Comparison of ENCODE assay signal across 11 mouse cellular contexts in the genomic region with DNA sequence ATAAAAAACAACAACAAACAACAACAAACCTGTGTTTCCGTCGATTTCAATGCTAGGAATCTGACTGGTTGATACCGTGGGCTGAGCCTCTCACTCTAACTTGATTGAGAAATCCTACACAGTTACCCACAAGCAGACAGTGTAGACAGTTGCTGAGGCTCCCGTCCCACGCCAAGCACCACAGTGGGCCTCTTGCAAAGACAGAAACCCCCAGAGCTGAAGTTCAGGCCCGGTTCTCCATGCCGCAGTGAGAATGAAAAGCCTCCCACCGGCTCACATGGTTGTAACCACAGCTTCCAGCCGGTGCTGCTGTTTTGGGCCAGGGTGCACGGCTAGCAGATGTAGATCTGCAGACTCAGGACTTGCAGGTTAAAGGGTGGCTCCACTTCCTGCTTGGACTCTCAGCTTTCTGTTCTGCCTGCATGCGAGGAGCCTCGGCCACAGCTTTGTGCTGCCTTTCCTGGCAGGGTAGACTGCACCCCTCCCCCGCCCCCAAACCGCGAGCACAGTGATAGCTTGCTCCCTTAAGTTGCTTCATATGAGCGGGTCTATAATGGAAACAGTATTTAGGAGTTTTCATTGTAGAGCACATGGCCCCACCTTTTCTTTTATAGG.
DNase-seq lines count a peak whose midpoint lies in the region; ATAC-seq and TF ChIP-seq lines count a peak whose summit lies in the region.
"Had no signal": no experiment of that assay in that cellular context is flagged by ENCODE, and none has a peak within 500 bp of the region (broad histone marks: within the 10 kb centered on the region; RNA-seq: fewer than 3 reads in every experiment).

No protein-coding gene starts in this region.

- no peak overlapping the region for H3K27ac ChIP-seq in kidney, adult 2 months (ENCODE audit: insufficient read depth, low read depth, low read length)
- no peak overlapping the region for H3K27ac ChIP-seq in kidney, embryonic 14.5 days (ENCODE audit: low read depth, low read length)
- no peak overlapping the region for H3K27ac ChIP-seq in liver, embryonic 13.5 days
- no peak overlapping the region for H3K27ac ChIP-seq in midbrain, embryonic 15.5 days

- H3K4me3 ChIP-seq in kidney, adult 2 months (ENCODE audit: insufficient read depth, low read depth, low read length) = no peak overlapping the region
- no peak overlapping the region for H3K4me3 ChIP-seq in kidney, embryonic 14.5 days (ENCODE audit: low read length)
- H3K4me3 ChIP-seq in liver, embryonic 13.5 days (replicated peaks) = no peak overlapping the region
- no peak overlapping the region for H3K4me3 ChIP-seq in midbrain, embryonic 15.5 days

- no peak overlapping the region for H3K9ac ChIP-seq in kidney, embryonic 14.5 days (ENCODE audit: low read depth, low read length)
- no peak overlapping the region for H3K9ac ChIP-seq in liver, embryonic 13.5 days
- H3K9ac ChIP-seq in midbrain, embryonic 15.5 days = no peak overlapping the region

- no peaks in the 10 kb centered on the region for H3K36me3 ChIP-seq in kidney, adult 2 months (ENCODE audit: control insufficient read depth, insufficient read depth, low read length)
- H3K36me3 ChIP-seq in kidney, embryonic 14.5 days (ENCODE audit: control insufficient read depth, insufficient read depth, low read length) = no peaks in the 10 kb centered on the region
- H3K36me3 ChIP-seq in liver, embryonic 13.5 days = no peaks in the 10 kb centered on the region
- H3K36me3 ChIP-seq in midbrain, embryonic 15.5 days (replicated peaks) = no peaks in the 10 kb centered on the region

- peaks cover 7% of the 10 kb centered on the region; the same call in 1 of the 2 replicates for H3K9me3 ChIP-seq in kidney, embryonic 14.5 days (ENCODE audit: control insufficient read depth, low read length)
- H3K9me3 ChIP-seq in liver, embryonic 13.5 days (replicated peaks) = peaks cover 3% of the 10 kb centered on the region; the same call in 1 of the 2 replicates
- peaks cover 5% of the 10 kb centered on the region; the same call in 1 of the 2 replicates for H3K9me3 ChIP-seq in midbrain, embryonic 15.5 days

- peak; percentile 8 for DNase-seq in kidney, adult 2 months
- no peak for DNase-seq in liver, embryonic 13.5 days
- peak; percentile 6 to 18 for DNase-seq in thymus, postnatal 10 days (ENCODE audit: low spot score in 2 of 2)
- DNase-seq in retina, embryonic 14.5 days (ENCODE audit: low spot score) = no peak
- DNase-seq: B cell, adult 2 months; cerebellum, postnatal 10 days; heart, postnatal 4 days had no signal

- no peak for ATAC-seq in kidney, embryonic 14.5 days (ENCODE audit: low FRiP score, low TSS enrichment)
- peak; percentile 92 for ATAC-seq in common myeloid progenitor, adult 5-6 weeks (replicated peaks; ENCODE audit: low read depth, poor library complexity, severe bottlenecking)
- ATAC-seq in liver, embryonic 13.5 days (ENCODE audit: low read depth) = 0 out of 2 replicates have a peak, but pooled peaks have one; percentile 26
- no peak for ATAC-seq in midbrain, embryonic 15.5 days (replicated peaks)
- ATAC-seq in cerebellum, adult (ENCODE audit: insufficient number of reproducible peaks, low FRiP score, low TSS enrichment) = no peak

- H3K27me3 ChIP-seq in kidney, adult 2 months (replicated peaks; ENCODE audit: control insufficient read depth, insufficient read depth, low read length) = no peaks in the 10 kb centered on the region
- H3K27me3 ChIP-seq in kidney, embryonic 14.5 days (ENCODE audit: control insufficient read depth, insufficient read depth, low read length) = no peaks in the 10 kb centered on the region
- no peaks in the 10 kb centered on the region for H3K27me3 ChIP-seq in liver, embryonic 13.5 days
- no peaks in the 10 kb centered on the region for H3K27me3 ChIP-seq in midbrain, embryonic 15.5 days (replicated peaks)

- TF ChIP-seq CTCF in kidney, adult 2 months (conservative IDR thresholded peaks at IDR 0.05; ENCODE audit: insufficient read depth, insufficient read length, low read depth, low read length) = no peak

- no peaks in the 10 kb centered on the region for H3K4me1 ChIP-seq in kidney, adult 2 months (ENCODE audit: control insufficient read depth, insufficient read depth, low read length)
- 0 out of 2 replicates have a peak, but pooled peaks cover 5% of the 10 kb centered on the region for H3K4me1 ChIP-seq in kidney, embryonic 14.5 days (ENCODE audit: control insufficient read depth, insufficient read depth, low read length)
- no peaks in the 10 kb centered on the region for H3K4me1 ChIP-seq in liver, embryonic 13.5 days (replicated peaks)
- H3K4me1 ChIP-seq in midbrain, embryonic 15.5 days = no peaks in the 10 kb centered on the region

- WGBS in kidney, adult 2 months = 57% methylated on average over 16 of the region's 16 CpGs
- WGBS in kidney, embryonic 14.5 days = 71% methylated on average over 16 of the region's 16 CpGs
- 29% methylated on average over 16 of the region's 16 CpGs for WGBS in liver, embryonic 13.5 days (ENCODE audit: insufficient replicate concordance)
- WGBS in midbrain, embryonic 15.5 days = 82% methylated on average over 16 of the region's 16 CpGs

- no peak for TF ChIP-seq POLR2A in kidney, adult 2 months (IDR thresholded peaks at IDR 0.05; ENCODE audit: low read depth, low read length)

- H3K4me2 ChIP-seq in kidney, embryonic 14.5 days (replicated peaks; ENCODE audit: low read depth, low read length) = no peak overlapping the region
- H3K4me2 ChIP-seq in liver, embryonic 13.5 days = no peak overlapping the region
- no peak overlapping the region for H3K4me2 ChIP-seq in midbrain, embryonic 15.5 days

Comparison
In these comparisons a context has a peak if more than half of its experiments do, and no peak if none do; other contexts are left out.
1. DNase-seq: peak in kidney, adult 2 months (single experiment) and thymus, postnatal 10 days (2 of 2); none in liver, embryonic 13.5 days (single experiment) and retina, embryonic 14.5 days (single experiment).
2. ATAC-seq: peak in common myeloid progenitor, adult 5-6 weeks (single experiment) and liver, embryonic 13.5 days (single experiment); none in kidney, embryonic 14.5 days (single experiment), midbrain, embryonic 15.5 days (single experiment) and cerebellum, adult (single experiment).